Mouse (Mus musculus) spleen, adult 2 months (tissue): ENCODE data around the gene Clybl.

ENCODE experiments used
- CTCF ChIP-seq: fragments of 200-500 bp; IDR thresholded peaks from 2 replicates; pipeline ENCODE4 v1.5.1; 2011; ENCODE audit warnings: mild to moderate bottlenecking, inconsistent platforms; ENCODE audit not compliant: insufficient read depth, insufficient read length, insufficient replicate concordance; ENCODE audit errors: extremely low read depth
- POLR2A ChIP-seq: fragments of 200-500 bp; IDR thresholded peaks from 2 replicates; pipeline ENCODE4 v1.6.1; 2011; ENCODE audit warnings: low read depth, low read length, inconsistent platforms

DNA sequence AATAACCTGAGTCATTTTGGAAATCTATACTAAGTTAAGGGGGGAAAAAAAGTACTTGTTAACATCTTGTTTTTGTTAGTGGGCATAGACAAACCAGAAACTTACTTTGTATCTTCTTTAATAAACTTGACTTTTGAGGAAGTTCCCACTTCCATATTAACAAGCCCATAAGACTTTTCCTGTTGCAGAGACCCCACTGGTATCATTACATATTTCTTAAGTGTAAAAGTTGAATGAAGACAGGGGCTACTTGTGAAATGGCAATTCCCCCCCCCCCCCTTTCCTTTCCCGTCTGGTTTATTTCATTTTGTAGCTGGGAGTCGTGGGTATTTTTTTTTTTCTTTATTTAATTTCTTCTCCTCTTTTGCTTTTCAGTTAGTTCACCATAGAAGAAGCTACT, 115.4 kb downstream of the Clybl start:
- TF ChIP-seq POLR2A (no peak), CTCF (no peak)
